Mouse (Mus musculus) hematopoietic stem cell, adult 5-6 weeks (primary cell): ENCODE data around the gene Wdr60. TPM values are rescaled to one million over a fixed set of nuclear protein-coding genes. Genes with fewer than 3 reads are reported as not detected.
"Not testable (repeated sequence)": the region's sequence is repeated elsewhere in the genome, so short reads cannot be mapped to it uniquely, and the experiment has no call there.

Source experiments
- ATAC-seq, 2 experiments: fragments of 125-278 bp in 1 of 2; replicated peaks in 1 of 2; 2 replicates each; pipeline ENCODE4 v1.8.0; 2016 to 2017; ENCODE audit warnings: inconsistent platforms in 2 of 2, mild to moderate bottlenecking in 2 of 2, moderate number of reproducible peaks in 2 of 2, low read depth in 1 of 2, moderate TSS enrichment in 1 of 2; ENCODE audit not compliant: low FRiP score in 2 of 2, poor library complexity in 2 of 2, severe bottlenecking in 2 of 2, insufficient read depth in 1 of 2, low TSS enrichment in 1 of 2
- total RNA-seq: library from RNA; stranded (forward); fragments of 172-1452, 232-1000 nt; gene quantifications from 2 replicates; pipeline ENCODE4 v1.2.3, GENCODE M21; 2017

The Wdr60 gene
- total RNA-seq, 1 experiment from 2014 or later = 20.1 TPM

GRCm38 (mm10) chr12:116275086-116275485 lies 12.3 kb upstream of the Wdr60 start, which contains the start of gene Gm11027:
Gm11027 (plus strand) TSS chr12:116275386.
- not testable (repeated sequence) for ATAC-seq

DNA sequence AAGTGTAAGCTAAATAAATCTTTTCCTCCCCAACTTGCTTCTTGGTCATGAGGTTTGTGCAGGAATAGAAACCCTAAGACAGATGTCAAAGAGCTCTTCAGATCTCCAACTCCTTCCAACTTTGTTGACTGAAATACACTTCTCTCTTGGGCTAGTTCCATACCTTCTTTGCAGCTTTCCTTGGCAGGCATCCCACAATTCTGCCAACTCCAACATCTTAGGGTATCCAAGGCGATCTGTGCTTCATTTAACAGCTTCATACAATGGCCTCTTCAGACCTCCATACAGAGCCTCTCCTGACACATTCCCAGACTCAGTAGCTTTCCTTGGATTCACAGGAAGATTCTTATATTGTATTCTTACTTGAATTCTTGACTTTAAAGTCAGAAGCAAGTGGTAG lies 10.9 kb upstream of the Wdr60 start:
- ATAC-seq = no peak

- no peak for ATAC-seq
Observed at GRCm38 (mm10) chr12:116271071-116271470, 8.2 kb upstream of the Wdr60 start.

DNA sequence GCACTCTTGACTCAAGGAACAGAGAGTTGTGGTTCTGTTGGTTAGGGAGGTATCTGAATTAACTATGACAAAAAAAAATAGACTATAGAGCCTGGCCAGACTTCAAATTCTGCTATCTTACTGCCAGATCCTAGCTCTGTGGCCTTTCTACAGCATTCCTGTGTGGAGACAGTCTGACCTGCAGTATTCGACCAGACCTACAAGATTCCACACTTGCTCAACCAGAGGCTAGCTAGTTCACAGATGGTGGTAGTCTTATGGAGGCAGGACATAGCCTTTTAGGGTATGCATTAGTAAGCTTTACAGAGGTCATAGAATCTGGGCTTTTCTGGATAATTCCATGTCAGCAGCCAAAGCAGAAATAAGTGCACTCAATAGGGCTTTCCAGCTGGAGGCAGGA lies 7.7 kb upstream of the Wdr60 start:
- no peak for ATAC-seq

DNA sequence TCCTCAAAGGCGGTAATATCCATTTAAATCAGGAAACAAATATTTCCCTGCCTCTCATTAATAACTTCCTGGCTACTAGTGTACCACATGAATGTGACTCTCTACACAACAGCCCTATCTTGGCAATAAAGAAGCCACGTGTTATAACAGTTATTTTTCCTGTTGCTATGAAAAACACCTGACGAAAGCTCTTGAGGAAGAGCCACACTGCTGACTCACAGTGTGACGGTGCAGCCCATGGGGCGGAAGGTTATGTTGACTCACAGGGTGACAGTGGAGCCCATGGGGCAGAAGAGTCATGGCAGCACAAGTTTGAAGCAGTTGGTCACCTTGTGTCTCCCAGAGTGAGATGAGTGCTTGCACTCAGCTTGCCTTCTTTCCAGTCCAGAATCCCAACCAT lies 6.6 kb upstream of the Wdr60 start:
- ATAC-seq = peak; percentile 87 to 93

DNA sequence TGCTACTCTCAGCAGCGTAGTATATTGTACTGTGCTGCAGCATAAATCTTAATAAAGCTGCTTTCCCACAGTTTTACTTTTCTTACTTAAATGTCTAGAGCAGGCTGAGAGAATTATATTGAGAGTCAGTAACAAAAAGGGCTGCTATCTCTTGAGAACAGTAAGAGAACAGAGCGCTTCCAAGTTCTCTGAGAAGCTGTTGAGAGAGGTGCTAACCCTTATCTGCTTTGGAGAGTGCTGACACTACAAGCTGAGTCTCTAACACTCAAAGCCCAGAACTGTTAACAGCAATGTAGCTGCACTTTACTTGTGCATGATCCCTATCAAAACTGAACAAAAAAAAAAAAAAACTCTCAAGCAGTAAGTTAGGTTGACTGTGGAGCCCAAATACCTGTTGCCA lies 2.5 kb upstream of the Wdr60 start:
- no peak for ATAC-seq

DNA sequence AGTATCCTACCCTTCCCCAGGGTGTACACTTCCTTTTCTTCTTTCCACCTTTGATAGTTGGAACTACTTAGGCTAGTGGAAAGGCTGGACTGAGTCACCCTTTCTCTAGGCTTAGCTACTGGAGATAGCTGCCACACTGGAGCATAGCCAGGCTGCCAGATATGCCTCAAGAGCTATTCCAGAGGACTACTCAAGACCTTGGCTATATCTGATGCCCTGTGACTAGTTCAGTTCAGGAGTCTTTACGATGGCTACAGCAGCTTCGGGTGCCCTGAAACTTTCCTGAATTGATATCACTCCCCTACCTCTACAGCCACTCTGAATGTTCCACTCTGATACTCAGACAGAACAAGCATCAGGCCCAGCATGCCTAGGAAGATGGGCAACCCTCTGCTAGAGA lies 1.9 kb upstream of the Wdr60 start:
- no peak for ATAC-seq

DNA sequence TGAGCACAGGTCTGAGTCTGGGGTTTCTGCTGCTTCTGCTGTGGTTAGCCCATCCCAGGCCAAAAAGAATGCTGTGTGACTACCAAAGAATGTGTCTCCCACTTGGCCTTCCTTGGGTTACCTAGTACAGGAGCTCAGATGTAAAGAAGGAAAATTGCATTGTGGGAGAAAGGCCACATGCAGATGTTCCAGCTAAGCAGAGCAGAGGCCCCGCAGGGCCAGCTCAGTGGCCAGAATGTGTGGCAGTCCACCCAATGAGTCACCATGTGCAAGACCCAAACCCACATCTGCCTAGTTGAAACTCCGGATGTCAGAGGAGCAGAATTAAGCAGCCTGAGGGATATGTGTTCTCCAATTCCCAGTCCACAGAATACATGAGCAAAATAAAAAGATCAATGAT lies 4.5 kb downstream of the Wdr60 start:
- ATAC-seq = no peak

DNA sequence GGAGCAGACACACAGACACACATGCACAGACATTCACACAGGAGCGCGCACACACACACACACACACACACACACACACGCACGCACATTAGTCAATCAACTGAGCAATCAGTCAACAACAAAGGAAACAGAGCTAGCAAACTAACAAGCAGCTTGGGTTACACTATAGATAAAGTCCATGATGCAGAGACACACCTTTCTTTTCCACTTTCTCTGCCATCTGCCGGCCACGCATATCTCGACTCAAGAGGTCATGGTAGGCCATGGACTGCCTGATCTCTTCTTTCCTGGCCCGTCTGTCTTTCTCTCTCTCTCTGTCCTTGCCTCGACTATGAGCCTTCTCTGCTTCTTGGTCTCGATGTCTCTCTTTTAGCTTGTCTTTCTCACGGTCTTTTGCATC lies 7.2 kb downstream of the Wdr60 start:
- ATAC-seq = no peak; a peak in 1 of 4 replicates

GRCm38 (mm10) chr12:116254652-116255051 lies 8.2 kb downstream of the Wdr60 start:
- peak in 1 of 2 experiments; percentile 32; a peak in 1 of 4 replicates for ATAC-seq

DNA sequence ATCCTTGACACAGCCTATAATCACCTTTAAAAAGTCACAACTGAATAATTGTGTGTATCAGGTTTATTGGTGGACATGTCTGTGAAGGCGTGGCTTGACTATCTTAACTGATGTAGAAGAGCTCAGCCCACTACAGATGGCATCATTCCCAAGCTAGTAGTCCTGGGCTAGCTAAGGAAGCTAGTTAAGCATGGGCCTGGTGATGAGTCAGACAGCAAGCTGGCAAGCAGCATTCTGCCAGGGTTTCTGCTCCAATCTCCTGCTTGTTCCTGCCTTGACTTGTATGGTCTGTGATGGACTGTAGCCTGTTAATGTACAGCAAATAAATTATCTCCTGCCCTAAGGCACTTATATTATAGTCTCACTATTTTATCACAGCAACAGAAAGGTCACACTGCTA lies 18.2 kb downstream of the Wdr60 start:
- no peak for ATAC-seq

GRCm38 (mm10) chr12:116238803-116239202 lies 24.0 kb downstream of the Wdr60 start:
- ATAC-seq = no peak

DNA sequence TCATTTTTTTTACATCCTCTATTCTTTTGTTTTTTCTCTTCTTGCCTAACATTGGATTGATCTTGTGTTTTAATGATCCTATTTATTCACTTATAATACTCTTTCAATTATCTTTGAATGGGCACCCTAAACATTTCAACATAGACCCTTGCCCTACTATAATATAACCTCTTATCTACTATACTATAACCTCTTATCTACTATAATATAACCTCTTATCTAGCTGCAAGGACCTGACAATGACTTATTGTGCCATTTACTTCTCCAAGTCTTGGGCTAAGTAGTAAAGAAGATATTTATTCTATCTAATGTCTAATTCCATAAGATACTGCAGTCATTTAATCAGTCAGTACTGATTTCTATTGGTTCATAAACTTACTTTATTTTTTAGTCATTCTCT lies 24.5 kb downstream of the Wdr60 start:
- no peak for ATAC-seq

DNA sequence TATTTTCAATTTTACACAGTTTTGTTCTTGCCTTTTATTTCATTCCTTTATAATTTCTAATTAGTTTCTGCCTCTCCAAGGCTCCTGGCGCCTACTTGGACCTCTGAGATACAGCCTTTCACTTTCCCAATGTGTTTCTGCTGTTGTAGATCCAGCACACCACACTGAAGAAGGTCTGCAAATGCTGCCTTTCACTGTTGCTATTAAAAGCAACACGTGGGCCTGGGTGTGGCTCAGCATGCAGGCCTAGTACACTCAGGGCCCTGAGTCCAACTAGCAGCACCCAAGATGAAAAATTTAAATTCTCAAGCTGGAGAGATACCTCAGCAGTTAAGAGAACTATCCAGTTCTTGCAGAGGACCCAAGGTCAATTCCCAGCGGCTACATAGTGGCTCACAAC lies 26.2 kb downstream of the Wdr60 start:
- ATAC-seq = no peak

GRCm38 (mm10) chr12:116235356-116235755 lies 27.5 kb downstream of the Wdr60 start:
- ATAC-seq = no peak; a peak in 1 of 4 replicates

- no peak for ATAC-seq
Observed at GRCm38 (mm10) chr12:116232061-116232460, 30.8 kb downstream of the Wdr60 start.

GRCm38 (mm10) chr12:116231612-116232011 lies 31.2 kb downstream of the Wdr60 start:
- ATAC-seq = no peak

DNA sequence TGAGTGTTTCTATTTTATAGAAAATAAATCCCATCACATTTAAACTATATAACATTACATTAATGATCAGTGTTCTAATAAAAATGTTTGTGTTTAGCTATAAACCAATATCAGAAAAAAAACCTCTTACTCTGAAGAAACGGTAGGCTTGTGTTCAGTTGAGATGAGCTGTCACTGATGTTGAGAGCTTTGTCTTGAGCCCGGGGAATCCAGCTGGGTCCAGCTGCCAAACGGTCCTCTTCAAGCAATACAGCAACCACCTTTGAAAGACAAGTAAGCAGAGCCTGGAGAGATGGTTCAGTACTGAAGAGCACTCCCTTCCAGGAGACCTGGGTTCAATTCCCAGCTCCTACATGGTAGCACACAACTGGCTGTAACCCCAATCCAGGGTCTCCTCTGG lies 33.4 kb downstream of the Wdr60 start:
- no peak for ATAC-seq

DNA sequence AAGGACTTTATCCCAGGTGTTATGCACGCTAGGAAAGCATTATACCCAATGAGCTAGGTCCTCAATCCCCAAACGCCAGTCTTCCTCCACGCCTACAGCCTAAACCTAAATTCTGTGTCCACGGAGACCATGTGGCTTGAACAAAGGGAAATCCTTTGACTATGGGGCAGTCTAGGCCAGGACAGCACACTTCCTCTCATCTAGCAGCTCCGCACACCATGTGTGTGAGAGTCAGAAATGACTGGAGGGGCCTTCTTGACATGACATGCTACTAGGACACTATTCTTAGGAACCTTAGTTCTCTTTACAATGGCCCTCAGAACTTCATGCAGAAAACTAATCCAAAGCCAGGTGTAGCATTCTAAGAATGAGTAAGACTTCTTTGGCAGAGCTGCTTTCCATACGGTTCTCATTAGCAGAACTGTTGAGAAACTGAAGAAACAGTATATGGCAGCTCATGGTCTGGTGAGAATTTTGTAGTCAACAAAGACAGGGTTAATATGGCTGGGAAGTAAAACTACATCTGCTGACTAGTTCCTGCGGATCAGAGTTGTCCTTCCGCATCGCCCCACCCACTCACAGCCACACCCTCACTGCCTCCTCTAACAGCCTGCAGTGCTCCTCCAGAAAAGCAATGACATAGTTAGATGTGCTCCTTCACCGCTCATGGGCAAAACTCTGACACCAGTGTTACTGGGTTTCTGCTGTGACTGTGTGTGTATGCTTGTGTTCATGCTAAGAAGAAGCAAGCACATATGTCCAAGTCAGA lies 36.3 kb downstream of the Wdr60 start:
- no peak for ATAC-seq
